Mouse (Mus musculus) CH12F3 (cell line): ENCODE measurements around the gene Prkn.

Source experiments
- in situ Hi-C: fragments of 300-500 bp; cut with MboI; formaldehyde crosslinking; loops from 2 replicates; pipeline ENCODE4 v1.14.3; 2020; ENCODE audit warnings: low sequenced_read_pairs

The Prkn gene

GRCm38 (mm10) chr17:11507082-11507481 lies 666.9 kb downstream of the Prkn start:
- in situ Hi-C loops: no loop called here

DNA sequence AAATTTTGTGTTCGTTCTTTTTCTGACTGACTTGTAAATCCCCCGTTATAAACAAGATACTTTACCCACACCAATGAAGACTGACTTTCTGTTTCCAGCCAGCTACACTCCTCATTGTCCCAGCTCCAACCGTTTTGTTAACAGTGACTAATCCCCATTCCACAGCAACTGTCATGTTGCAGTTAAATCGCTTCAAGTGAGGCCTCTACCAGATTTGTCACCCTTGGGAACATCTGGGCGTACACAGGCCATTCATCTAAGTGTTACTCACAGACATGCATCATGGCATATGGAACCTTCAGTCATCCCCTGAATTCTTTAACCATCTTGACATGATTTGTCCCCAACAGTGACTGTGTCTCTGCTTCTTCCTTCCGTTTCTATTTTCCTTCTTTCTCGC lies 669.9 kb downstream of the Prkn start:
- in situ Hi-C loops: no loop called here

- in situ Hi-C loops: no loop called here
Observed at GRCm38 (mm10) chr17:11514032-11514761, 674.0 kb downstream of the Prkn start.

GRCm38 (mm10) chr17:11515619-11516018 lies 675.4 kb downstream of the Prkn start:
- in situ Hi-C loops: no loop called here

DNA sequence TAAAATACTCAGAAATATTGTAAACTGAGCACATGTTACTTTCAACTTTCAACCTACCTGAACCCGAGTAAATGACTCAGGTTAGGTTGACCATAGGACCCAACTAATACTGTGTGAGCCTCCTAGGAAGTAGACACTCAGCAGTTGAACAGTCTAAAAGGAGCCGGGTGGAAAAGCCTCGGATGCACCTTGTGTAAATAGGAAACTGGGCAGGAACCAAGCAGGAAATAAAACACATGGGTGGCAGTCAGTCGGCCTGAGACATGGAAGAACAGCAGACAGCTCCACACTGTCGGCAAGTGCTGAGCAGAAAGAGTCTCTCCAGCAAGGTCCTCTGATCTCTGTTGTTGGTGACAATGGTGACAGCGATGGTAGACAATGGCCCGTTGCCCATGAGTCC lies 676.0 kb downstream of the Prkn start:
- in situ Hi-C loops: no loop called here

GRCm38 (mm10) chr17:11532066-11532465 lies 691.9 kb downstream of the Prkn start:
- in situ Hi-C loops: no loop called here

GRCm38 (mm10) chr17:11532748-11533147 lies 692.6 kb downstream of the Prkn start:
- in situ Hi-C loops: no loop called here

DNA sequence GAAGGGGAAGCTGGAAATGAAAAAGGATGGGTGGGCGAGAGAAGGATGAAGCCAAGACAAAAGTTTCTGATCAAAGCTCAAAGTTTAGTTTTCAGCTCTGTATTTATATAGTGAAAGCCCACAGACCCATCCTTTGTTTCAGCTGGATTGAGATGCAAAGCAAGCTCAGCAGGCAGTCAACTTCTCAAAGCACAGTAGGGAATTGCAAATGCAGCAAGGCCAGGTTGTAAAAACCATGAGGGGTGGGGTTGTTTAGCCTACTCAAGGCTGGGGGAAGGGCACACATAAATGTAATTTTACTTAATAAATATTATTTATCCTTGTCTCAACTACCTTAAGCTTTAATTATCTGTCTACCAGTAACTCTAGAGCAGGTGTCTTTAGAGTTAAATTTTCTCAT lies 693.7 kb downstream of the Prkn start:
- in situ Hi-C loops: no loop called here

- in situ Hi-C loops: no loop called here
Observed at GRCm38 (mm10) chr17:11538826-11539225, 698.6 kb downstream of the Prkn start.

- in situ Hi-C loops: no loop called here
Observed at GRCm38 (mm10) chr17:11541928-11542623, 701.9 kb downstream of the Prkn start.

- in situ Hi-C loops: no loop called here
Observed at GRCm38 (mm10) chr17:11550562-11550961, 710.4 kb downstream of the Prkn start.

- in situ Hi-C loops: no loop called here
Observed at GRCm38 (mm10) chr17:11565681-11566080, 725.5 kb downstream of the Prkn start.

GRCm38 (mm10) chr17:11570392-11570791 lies 730.2 kb downstream of the Prkn start:
- in situ Hi-C loops: no loop called here

GRCm38 (mm10) chr17:11573666-11574065 lies 733.5 kb downstream of the Prkn start:
- in situ Hi-C loops: no loop called here

DNA sequence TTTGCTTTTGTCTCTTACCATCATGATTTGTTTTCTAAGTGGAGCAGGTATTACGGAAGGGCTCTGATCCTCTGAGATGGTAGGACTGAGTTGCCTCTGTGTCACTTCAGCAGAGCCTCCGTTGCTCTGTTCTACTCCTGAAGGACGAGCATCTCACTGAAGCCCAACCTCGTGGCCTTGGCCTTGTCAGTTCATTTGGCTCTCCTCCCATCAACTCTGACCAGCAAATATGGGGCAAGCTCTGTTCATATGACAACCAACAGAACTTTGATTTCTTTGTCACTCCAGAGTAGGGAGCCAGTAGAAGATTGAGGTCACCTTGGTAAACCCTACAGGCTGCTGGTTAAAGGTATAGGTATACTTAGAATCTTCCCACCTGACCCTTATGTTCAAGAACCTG lies 745.3 kb downstream of the Prkn start:
- in situ Hi-C loops: no loop called here

DNA sequence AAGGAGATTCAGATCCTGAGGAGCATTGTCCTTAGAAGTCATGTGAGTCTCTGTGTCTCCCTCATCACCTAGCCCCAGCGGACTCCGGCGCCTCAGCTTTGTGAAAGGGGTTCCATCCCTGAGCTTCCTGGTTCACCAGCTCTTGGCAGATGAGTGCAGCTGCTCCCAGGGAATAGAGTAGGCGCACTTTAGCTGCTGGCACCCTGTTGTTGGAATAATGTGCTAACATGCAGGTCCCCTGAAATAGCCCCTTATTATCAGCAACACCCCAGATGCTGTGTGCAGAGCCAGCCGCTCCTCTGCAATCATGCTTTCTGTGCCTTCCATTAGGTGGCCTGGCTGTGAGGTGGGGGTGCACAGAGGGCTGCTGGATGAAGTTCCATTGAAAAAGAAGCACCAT lies 767.7 kb downstream of the Prkn start:
- in situ Hi-C loops: no loop called here

DNA sequence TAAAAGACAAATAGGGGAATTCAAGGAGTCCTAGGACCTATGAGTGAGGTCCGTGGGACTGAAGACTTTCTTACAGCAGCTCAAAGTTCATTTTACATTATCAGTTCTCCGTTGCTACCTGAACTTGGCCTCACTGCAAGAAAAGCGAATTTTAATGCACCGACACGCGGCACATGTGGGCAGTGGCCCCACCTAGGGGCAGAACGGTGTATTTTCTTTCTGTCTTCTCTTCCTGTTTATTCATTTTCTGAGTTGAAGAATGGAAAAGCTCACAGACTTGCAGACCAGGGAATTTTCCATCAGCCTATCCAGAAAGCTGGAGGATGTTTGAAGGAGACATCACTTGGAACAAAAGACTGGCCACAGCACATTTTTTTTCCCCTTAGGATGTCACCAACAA lies 771.3 kb downstream of the Prkn start:
- in situ Hi-C loops: no loop called here

GRCm38 (mm10) chr17:11612801-11613531 lies 772.8 kb downstream of the Prkn start:
- in situ Hi-C loops: no loop called here

DNA sequence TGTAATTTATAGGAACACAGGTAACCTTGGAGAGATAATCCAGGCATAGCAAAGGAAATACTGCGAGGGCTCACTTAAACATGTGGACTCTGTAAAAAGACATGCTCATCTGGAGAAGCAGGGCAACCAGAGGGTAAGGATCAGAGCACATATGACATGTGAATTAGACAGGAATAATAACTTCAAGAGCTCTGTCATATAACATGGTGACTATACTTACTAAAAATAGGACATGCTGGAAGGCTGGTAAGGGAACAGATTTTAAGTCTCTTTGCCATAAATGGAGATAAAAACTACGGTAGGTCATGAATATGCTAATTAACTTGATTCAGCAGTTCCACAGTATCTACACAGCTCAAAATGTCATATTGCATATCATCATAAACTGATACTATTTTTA lies 777.4 kb downstream of the Prkn start:
- in situ Hi-C loops: no loop called here

DNA sequence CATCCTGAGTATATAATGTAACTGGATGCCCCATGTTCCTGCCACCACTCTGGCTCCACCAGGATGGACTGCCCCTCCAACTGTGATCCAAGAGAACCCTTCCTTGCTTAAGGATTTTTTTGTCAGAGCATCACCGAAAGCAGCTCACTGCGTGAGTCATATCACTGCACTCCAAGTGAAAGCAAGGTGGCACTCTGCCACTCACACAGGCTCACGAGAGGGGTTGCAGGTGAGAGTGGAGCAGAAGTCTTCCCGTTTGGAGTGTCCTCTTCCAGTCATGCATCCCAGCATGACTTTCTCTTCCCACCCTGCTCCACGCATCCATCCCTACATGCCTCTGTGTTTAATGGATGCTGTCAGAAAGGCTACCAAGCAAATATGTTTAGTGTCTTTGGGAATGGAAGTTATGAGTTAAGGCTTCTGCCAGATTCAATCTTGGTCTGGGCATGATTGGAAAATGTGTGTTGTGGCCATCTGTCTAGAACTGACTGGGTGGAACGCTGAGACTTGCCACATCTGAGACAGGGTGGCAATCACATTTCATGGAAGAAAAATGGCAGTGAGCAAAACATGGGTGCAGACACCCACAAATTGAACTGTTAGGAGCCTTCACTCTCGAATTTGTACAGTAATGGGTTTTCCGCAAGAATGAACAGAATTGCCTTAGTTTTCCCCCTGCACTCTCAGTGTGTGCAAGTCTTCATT lies 778.9 kb downstream of the Prkn start:
- in situ Hi-C loops: no loop called here

DNA sequence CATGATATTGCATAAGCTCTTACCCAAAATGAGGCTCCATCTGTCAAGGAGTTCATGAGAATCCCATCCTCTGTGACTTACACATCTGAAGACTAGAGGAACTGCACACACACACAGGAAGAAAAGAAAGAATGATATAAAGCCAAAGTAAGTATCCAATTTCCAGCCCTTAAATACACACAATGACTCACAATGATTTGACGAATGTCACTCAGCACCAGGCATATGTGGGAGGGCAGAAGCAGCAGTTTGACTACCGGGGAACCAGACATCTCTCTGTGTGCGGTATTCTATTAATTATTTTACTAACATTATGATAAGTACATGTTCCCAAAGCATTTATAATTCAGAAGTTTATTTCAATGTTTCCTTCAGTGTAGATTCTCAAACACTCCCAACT lies 780.6 kb downstream of the Prkn start:
- in situ Hi-C loops: no loop called here
